Mouse (Mus musculus): ENCODE measurements around the gene Ehd4.

The Ehd4 gene

DNA sequence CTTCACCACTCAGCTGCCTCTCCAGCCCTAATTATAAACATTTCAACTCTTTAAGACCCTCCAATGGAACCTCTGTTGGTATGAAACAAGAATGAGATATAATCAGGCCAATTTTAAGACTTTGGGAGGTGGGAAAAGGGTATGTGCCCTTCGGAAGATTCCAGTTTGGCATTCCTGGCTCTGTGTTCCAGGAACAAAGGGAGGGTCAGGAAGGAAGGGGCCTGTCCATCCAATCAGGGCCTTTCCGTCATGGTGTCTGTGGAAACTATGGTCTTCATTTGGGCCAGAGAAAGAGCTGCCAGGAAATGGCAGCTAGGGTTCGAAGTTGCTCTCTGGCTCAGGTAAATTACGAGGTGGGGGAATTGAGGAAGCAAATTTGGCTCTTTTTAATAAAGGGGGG lies 46.3 kb downstream of the Ehd4 start:
- no peak for DNase-seq (ENCODE audit: low spot score)

GRCm38 (mm10) chr2:120107446-120107845 lies 47.0 kb downstream of the Ehd4 start:
- DNase-seq (ENCODE audit: low spot score), result no peak

- no peak for DNase-seq (ENCODE audit: low spot score)
These were observed 47.9 kb downstream of the Ehd4 start for GRCm38 (mm10) chr2:120106397-120106973.

DNA sequence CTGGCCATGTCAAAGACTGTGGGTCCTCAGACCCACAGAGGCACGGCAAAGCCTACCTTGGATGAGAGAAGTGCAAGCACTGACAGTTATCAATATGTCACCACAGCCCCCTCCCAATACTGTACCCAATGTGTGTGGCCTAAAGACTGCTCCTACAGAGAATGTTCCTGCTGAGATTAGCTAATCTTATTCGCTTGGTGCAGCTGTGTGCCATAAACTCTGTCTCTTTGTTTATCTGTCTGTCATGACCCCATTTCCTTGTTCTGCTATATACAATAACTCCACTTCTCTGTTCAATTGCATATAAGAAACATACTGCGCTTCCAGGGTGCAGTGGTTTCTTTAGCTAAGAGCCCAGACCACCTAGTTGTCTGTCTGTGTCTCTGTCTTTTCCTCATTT lies 48.5 kb downstream of the Ehd4 start:
- DNase-seq (ENCODE audit: low spot score), result no peak

DNA sequence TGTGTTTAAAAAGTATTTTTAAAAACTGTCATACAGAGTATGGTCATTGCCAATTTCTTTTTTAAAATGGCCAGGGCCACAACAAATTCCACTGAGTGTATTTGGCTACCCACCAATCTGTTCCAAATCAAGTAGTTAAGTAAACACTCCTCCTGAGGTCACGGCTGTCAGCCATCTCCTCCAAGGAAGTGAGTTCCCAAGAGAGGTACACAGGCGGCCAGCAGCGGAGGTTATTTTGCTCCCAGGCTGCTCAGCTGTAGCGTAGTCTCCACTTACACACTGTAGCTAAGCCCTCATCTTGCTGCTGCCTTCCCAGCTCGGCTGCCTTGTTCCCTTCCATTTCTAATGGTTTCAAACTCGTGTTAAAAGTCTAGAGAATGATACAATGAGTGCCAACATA lies 51.5 kb downstream of the Ehd4 start:
- no peak for DNase-seq (ENCODE audit: low spot score)

DNA sequence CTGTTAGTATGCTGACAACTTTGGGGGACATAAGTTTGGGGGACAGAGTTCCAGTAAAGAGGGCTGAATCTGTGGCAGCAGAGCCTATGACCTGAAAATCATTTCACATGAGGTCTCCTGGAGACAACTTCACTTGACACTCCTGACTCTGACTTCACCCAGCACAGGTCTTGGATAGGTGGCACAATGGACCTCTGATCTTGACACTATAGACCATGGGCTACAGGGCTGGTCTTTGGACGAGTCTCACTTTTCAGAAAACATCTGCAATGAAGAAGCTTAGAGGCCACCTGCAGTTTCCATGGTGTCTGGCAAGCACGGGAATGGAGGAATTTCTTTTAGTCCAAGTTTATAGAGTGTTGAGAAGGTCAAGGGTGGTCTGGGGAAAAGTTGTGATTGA lies 52.0 kb downstream of the Ehd4 start:
- DNase-seq (ENCODE audit: low spot score), result no peak

DNA sequence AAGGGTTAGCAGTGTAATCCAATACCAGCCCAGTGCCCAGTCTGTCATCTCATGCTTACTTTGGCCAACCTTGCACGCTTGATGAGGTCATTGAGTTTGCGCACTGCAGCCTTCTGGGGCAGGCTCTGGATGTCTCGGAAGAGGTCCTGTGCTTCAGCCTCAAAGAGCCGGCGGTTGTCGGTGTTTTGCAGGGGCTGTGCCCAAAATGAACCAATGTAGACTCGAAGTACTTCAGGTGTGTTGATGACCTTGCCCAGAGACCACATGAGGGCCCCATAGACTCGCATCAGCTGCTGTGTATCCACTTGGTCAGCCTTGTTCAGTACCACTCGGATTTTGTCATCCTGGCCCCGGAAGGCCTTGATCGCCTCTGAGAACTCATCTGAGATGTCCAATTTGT lies 52.4 kb downstream of the Ehd4 start:
- no peak for DNase-seq (ENCODE audit: low spot score)

DNA sequence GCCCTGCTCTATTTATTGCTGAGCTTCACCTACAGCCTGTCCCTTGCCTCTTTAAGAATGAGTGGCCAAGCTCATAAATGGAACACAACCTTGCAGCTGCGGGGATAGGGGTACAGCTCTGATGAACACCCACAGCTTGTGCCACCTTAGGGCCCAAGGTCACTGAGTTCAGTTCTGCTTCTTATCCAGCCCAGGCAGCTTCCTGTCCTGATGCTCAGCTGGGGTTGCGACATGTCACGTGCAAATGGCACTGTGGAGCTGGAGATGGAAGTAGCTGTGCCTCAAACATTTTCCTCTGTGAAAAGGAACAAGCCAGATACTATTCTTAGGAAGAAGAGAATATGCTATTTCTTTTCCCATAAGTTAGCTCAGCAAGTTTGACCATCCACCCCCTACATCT lies 54.5 kb downstream of the Ehd4 start:
- no peak for DNase-seq (ENCODE audit: low spot score)

DNA sequence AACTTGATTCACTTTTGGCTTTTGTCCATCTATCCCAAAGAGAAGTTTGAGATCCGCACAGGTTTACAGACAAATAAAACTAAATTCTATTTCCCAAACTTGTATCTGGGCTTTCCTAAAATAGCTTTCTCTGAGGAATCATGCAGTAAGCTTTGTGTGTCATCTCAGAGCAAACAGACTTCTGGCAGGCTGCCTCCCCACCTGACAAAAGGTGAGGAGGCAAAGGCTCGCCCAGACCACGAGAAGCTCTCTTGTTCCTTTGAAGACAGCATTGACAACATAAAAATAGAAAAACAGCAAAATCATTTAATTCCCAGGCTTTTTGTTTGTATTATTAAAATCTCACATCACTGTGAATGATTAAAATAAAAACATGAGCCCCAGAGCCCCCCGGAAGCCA lies 55.1 kb downstream of the Ehd4 start:
- no peak for DNase-seq (ENCODE audit: low spot score)

GRCm38 (mm10) chr2:120098781-120099202 lies 55.6 kb downstream of the Ehd4 start:
- no peak for DNase-seq (ENCODE audit: low spot score)

GRCm38 (mm10) chr2:120097868-120098267 lies 56.5 kb downstream of the Ehd4 start:
- DNase-seq (ENCODE audit: low spot score), result no peak

DNA sequence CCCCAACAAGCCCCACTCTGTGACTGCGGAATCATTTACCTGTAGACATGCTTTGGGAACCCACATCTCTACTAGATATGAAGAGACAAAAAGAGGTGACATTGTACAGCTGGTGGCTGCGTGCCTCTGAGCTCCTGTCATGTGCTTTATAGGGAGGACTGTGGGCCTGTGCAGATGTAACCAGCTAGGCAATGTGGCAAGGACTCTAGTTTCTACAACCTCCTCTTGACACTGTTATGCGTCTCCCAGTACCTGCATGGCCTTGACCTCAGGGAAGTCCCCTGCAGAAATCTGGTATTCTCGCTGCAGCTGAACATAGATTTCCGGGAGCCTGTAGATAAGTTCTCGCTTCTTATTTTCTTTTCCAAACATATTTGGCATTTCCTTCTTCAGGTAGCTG lies 57.7 kb downstream of the Ehd4 start:
- no peak for DNase-seq (ENCODE audit: low spot score)

- no peak for DNase-seq (ENCODE audit: low spot score)
These were observed 58.2 kb downstream of the Ehd4 start for GRCm38 (mm10) chr2:120096191-120096590.

DNA sequence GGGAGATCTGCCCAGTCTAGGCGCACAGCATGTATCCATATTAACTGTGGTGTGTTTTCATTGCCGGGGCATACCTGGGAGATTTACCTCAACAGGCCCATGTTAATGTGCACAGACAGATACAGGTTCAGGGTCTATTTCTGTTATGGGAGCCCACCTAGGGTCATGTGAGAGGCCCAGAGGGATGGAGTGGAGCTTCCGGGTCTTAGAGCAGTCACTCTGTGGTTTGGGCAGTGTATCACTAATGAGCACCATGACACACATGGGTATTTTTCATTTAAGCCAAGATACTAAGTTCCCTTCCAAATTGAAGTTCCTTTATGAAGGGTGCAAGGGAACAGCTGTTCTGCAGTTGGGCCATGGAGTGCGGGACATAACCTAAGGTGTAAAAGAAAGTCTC lies 59.2 kb downstream of the Ehd4 start:
- no peak for DNase-seq (ENCODE audit: low spot score)

DNA sequence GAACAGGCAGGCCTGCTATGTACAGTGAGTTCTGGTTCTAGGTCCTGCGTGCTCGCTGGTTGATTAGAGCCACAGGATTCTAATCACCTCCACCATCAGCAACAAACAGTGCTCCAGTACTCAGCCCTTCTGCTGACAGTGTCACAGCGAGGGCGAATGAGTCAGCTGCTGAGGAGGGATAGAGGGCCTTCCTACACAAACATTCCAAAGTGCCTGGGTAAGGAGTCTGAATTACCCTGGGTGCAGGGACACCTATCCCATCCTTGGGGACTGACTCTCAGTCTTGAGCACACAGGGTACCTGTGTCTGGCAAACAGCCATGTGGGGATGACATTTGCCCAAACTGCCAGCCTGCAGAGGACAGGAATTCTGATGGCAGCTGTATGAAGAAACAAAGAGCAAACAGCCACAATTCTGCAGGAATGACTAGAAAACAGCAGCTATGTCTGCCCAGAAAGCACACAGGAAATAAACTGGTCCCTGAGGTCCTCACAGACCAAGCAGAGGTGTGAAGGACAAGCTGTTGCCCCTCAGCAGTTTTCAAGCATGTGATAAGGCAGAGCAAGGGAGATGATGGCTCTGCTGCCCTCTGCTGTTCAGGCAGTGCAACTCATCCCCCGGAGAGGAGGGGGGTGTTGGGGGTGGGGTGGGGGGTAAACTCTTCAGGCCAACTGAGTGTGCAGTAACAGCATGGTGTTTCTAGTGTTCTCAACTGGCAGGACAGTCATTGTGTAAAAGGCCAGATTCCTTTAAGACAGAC lies 60.6 kb downstream of the Ehd4 start:
- peak; percentile 52 for DNase-seq (ENCODE audit: low spot score)

DNA sequence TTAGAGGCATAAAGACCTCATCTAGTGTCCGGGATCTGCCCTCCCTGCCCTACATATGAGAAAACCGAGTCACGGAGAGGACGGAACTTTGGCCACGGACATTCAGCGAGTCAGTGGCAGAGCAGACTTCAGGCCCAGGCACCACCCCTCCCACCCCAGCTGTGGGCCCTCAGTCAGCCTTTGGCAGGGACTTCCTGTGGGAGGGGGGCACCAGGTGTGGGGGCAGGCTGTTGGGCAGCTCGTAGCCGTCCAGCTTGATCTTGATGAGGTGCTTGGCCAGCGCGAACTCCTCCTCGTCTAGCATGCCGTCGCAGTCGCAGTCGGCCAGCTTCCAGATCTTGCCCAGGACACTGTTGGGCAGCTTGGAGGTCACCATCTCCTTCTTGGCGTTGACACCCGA lies 63.4 kb downstream of the Ehd4 start:
- DNase-seq (ENCODE audit: low spot score), result no peak

DNA sequence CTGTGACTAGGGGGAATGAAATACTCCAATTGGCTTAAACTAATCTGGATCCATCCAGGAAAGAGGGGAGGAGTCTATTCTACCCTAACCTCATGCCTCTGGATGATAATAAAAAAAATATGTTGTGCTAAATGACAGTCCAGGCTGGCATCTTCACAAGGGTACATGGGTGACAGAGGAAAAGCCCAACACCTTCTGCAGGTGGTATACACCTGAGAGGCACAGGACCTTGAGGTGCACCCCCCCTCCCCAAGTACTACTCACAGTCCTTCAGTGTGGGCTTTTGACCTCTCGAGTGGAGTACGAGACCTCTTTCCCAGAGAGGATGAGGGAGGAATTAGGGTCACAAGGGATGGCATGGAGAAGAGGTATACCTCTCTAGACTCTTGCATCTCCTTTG lies 66.5 kb downstream of the Ehd4 start:
- no peak for DNase-seq (ENCODE audit: low spot score)

GRCm38 (mm10) chr2:120087391-120087790 lies 67.0 kb downstream of the Ehd4 start:
- DNase-seq (ENCODE audit: low spot score), result no peak

DNA sequence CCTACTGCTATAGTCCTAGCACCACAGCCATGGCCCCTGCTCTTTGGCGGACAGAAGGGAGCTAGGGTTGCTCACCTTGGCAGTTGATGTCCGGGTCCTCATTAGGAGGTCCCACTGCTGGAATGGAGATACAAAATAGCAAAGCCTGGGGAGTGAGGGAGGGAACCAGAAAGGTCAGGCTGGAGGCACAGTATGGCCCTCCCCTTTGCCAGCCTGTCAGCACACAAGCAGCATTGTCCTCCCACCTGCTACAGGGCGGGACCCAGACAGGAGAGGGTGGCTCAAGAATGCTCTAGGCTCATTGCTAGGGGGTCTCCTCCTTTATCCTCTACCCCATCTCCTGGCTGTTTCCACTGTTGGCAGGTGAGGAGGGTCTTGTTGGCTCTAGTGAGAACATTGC lies 68.4 kb downstream of the Ehd4 start:
- DNase-seq (ENCODE audit: low spot score), result no peak

DNA sequence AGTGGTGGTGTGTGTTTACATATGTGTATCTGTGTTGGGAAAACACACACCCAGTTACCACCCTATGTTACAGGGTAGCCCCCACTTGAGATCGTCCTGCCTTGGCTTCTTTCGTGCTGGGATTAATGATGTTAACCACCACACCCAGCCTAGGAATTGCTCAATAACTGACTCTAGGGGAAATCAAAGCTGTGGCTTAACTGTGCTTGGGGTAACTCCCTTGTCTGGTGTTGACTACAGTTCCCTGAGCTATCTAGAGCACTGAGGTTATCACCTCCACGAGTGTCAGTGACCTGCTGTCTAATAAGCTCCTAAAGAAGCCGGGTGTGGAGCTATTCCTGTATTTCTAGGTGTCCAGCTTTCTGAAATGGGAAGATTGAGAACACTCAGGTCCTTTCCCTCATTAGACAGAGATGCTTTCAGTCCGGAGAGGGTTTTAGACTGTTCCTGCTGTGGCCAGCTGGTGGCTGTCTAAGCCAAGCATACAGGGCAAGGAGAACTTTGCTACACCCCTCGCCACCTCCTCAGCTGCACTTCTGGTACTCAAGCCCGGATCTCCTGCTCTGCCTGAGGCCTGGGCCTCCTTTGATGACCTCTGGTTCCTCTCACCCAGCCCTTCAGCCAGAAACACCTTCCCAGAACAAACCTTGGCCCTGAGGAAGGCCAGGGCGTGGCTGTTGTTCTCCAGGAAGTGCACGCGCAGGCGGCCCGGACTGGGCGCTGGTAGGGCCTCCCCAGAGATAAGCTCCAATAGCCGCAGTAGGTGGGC lies 69.6 kb downstream of the Ehd4 start:
- peak; percentile 33 for DNase-seq (ENCODE audit: low spot score)

GRCm38 (mm10) chr2:120082416-120082815 lies 72.0 kb downstream of the Ehd4 start:
- no peak for DNase-seq (ENCODE audit: low spot score)

DNA sequence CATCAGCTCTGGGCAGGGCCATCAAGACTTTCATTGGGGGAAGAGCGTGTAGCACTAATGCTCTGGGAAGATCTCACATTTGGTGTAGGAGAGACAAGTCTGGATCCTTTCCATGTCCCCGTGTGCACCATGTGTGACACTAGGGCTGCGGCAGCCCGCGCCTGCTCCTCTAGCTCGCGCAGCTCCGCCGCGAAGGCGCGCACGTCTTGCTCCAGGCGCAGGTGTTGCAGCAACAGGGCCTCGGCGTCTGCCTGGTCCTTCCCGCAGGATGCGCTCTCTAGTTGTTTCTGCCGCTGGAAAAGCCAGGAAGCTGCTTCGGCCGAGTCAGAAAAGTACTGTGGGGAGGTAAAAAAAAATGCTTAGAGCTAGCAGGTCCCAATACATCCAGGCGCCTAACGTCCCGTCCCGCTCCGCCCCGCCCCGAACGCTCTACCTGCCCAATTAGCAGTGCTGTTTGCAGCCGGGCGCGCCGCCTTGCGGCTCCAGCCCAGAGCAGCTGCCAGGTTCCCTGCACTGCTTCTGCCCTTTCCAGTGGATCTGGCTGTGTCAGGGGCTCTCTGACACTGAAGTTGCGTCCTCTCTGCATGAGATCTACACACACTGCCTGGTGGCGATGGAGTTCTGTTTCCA lies 78.2 kb downstream of the Ehd4 start:
- peak; percentile 60 for DNase-seq (ENCODE audit: low spot score)

GRCm38 (mm10) chr2:120074096-120074495 lies 80.3 kb downstream of the Ehd4 start:
- no peak for DNase-seq (ENCODE audit: low spot score)

Data from urinary bladder, postnatal 25 days (tissue).